Mouse (Mus musculus) megakaryocyte, embryonic 14.5 days (primary cell): ENCODE data around the gene Gm49325.

Experiments used
- FLI1 ChIP-seq: IDR thresholded peaks from 2 replicates; pipeline ENCODE4 v1.6.1; 2012; ENCODE audit warnings: low read length, inconsistent platforms, mixed read lengths
- GATA1 ChIP-seq: IDR thresholded peaks from 3 replicates; pipeline ENCODE4 v1.6.1; 2012; ENCODE audit warnings: mixed read lengths, low read length, inconsistent platforms, borderline replicate concordance

- TF ChIP-seq GATA1 (no peak), FLI1 (no peak)
These were observed 64.7 kb downstream of the Gm49325 start for GRCm38 (mm10) chr10:77670710-77671109.
